Mouse (Mus musculus) erythroblast, embryonic 14.5 days (primary cell): ENCODE measurements around the gene Picalm. TPM values are rescaled to one million over a fixed set of nuclear protein-coding genes. Genes with fewer than 3 reads are reported as not detected.
"Not testable (repeated sequence)": the region's sequence is repeated elsewhere in the genome, so short reads cannot be mapped to it uniquely, and the experiment has no call there.

Experiments
- H3K27me3 ChIP-seq: 2 replicates; pipeline ENCODE4 v1.6.1; 2012; ENCODE audit warnings: inconsistent platforms; ENCODE audit not compliant: control insufficient read depth
- H3K36me3 ChIP-seq: 2 replicates; pipeline ENCODE4 v1.6.1; 2012; ENCODE audit warnings: mild to moderate bottlenecking, inconsistent platforms; ENCODE audit not compliant: control insufficient read depth
- H3K4me1 ChIP-seq: 2 replicates; pipeline ENCODE4 v1.6.1; 2012; ENCODE audit warnings: inconsistent platforms; ENCODE audit not compliant: control insufficient read depth
- H3K4me3 ChIP-seq: replicated peaks from 2 replicates; pipeline ENCODE3; 2012; ENCODE audit warnings: moderate library complexity, mild to moderate bottlenecking, inconsistent platforms
- H3K9me3 ChIP-seq: 2 replicates; pipeline ENCODE4 v1.6.1; 2012; ENCODE audit warnings: low read length, inconsistent platforms, mixed read lengths; ENCODE audit not compliant: control insufficient read depth
- GATA1 ChIP-seq: IDR thresholded peaks from 2 replicates; pipeline ENCODE4 v1.6.1; 2012; ENCODE audit warnings: low read length, inconsistent platforms, mixed read lengths
- TAL1 ChIP-seq: IDR thresholded peaks from 3 replicates; pipeline ENCODE4 v1.6.1; 2012; ENCODE audit warnings: low read length, inconsistent platforms, mixed read lengths
- polyA plus RNA-seq: library from polyadenylated mRNA; stranded (reverse); fragments of >175 nt; gene quantifications from 2 replicates; pipeline ENCODE4 v1.2.3, GENCODE M21; 2012

Gene Picalm
- polyA plus RNA-seq, 1 experiment: 37.6 TPM

GRCm38 (mm10) chr7:90165970-90166369 lies 36.0 kb downstream of the Picalm start:
- H3K4me3 ChIP-seq: no peak overlapping the region
- no peaks in the 10 kb centered on the region for H3K27me3 ChIP-seq
- no peak for TF ChIP-seq TAL1
- TF ChIP-seq GATA1: no peak
- H3K36me3 ChIP-seq: peaks cover 100% of the 10 kb centered on the region
- no peaks in the 10 kb centered on the region for H3K9me3 ChIP-seq
- peaks cover 10% of the 10 kb centered on the region for H3K4me1 ChIP-seq

- H3K36me3 ChIP-seq: peaks cover 100% of the 10 kb centered on the region
- not testable (repeated sequence) for H3K4me3 ChIP-seq, H3K9me3 ChIP-seq, H3K27me3 ChIP-seq, H3K4me1 ChIP-seq
Observed at GRCm38 (mm10) chr7:90167777-90168176, 37.8 kb downstream of the Picalm start.

- Histone ChIP-seq H3K4me1 (no peaks in the 10 kb centered on the region), H3K36me3 (peaks cover 100% of the 10 kb centered on the region), H3K27me3 (no peaks in the 10 kb centered on the region), H3K9me3 (no peaks in the 10 kb centered on the region), H3K4me3 (no peak overlapping the region)
- TF ChIP-seq TAL1: no peak
Observed at GRCm38 (mm10) chr7:90173778-90174177, 43.8 kb downstream of the Picalm start.

GRCm38 (mm10) chr7:90175576-90175975 lies 45.6 kb downstream of the Picalm start:
- Histone ChIP-seq H3K9me3 (no peaks in the 10 kb centered on the region), H3K4me1 (no peaks in the 10 kb centered on the region), H3K4me3 (no peak overlapping the region), H3K36me3 (peaks cover 100% of the 10 kb centered on the region), H3K27me3 (no peaks in the 10 kb centered on the region)
- TF ChIP-seq TAL1 (no peak), GATA1 (no peak)

- Histone ChIP-seq H3K4me3 (no peak overlapping the region), H3K36me3 (peaks cover 100% of the 10 kb centered on the region), H3K9me3 (no peaks in the 10 kb centered on the region), H3K4me1 (no peaks in the 10 kb centered on the region), H3K27me3 (no peaks in the 10 kb centered on the region)
- TF ChIP-seq GATA1 (no peak), TAL1 (no peak)
Observed at GRCm38 (mm10) chr7:90180635-90181034, 50.6 kb downstream of the Picalm start.

- TF ChIP-seq GATA1 (no peak), TAL1 (no peak)
- H3K27me3 ChIP-seq: no peaks in the 10 kb centered on the region
- peaks cover 100% of the 10 kb centered on the region for H3K36me3 ChIP-seq
- H3K4me3 ChIP-seq: no peak overlapping the region
- no peaks in the 10 kb centered on the region for H3K9me3 ChIP-seq
- peaks cover 14% of the 10 kb centered on the region for H3K4me1 ChIP-seq
Observed at GRCm38 (mm10) chr7:90200251-90200650, 70.2 kb downstream of the Picalm start.

GRCm38 (mm10) chr7:90201877-90202465 lies 72.0 kb downstream of the Picalm start:
- no peak overlapping the region for H3K4me3 ChIP-seq
- H3K27me3 ChIP-seq: no peaks in the 10 kb centered on the region
- peaks cover 99% of the 10 kb centered on the region for H3K36me3 ChIP-seq
- peaks cover 16% of the 10 kb centered on the region for H3K4me1 ChIP-seq
- TF ChIP-seq GATA1 (no peak), TAL1 (no peak)
- no peaks in the 10 kb centered on the region for H3K9me3 ChIP-seq

GRCm38 (mm10) chr7:90203914-90204313 lies 73.9 kb downstream of the Picalm start:
- peaks cover 99% of the 10 kb centered on the region for H3K36me3 ChIP-seq
- no peak overlapping the region for H3K4me3 ChIP-seq
- no peaks in the 10 kb centered on the region for H3K9me3 ChIP-seq
- no peak for TF ChIP-seq GATA1
- no peak for TF ChIP-seq TAL1
- H3K4me1 ChIP-seq: peaks cover 16% of the 10 kb centered on the region
- no peaks in the 10 kb centered on the region for H3K27me3 ChIP-seq

GRCm38 (mm10) chr7:90210116-90210515 lies 80.1 kb downstream of the Picalm start:
- Histone ChIP-seq H3K36me3 (peaks cover 60% of the 10 kb centered on the region), H3K4me1 (peaks cover 15% of the 10 kb centered on the region), H3K9me3 (no peaks in the 10 kb centered on the region), H3K4me3 (no peak overlapping the region), H3K27me3 (no peaks in the 10 kb centered on the region)
- no peak for TF ChIP-seq TAL1
- TF ChIP-seq GATA1: no peak

GRCm38 (mm10) chr7:90210947-90211346 lies 80.9 kb downstream of the Picalm start:
- peaks cover 15% of the 10 kb centered on the region for H3K4me1 ChIP-seq
- H3K36me3 ChIP-seq: peaks cover 52% of the 10 kb centered on the region
- H3K4me3 ChIP-seq: no peak overlapping the region
- H3K27me3 ChIP-seq: no peaks in the 10 kb centered on the region
- no peak for TF ChIP-seq GATA1
- no peak for TF ChIP-seq TAL1
- no peaks in the 10 kb centered on the region for H3K9me3 ChIP-seq
